Mouse (Mus musculus) brain, embryonic 14.5 days (tissue): ENCODE results near the gene Il16.

Source experiments
- CTCF ChIP-seq: fragments of 200-500 bp; IDR thresholded peaks from 2 replicates; pipeline ENCODE4 v1.5.1; 2012; ENCODE audit warnings: inconsistent platforms, mild to moderate bottlenecking, moderate library complexity, borderline replicate concordance; ENCODE audit not compliant: insufficient read depth, insufficient read length; ENCODE audit errors: extremely low read depth
- POLR2A ChIP-seq: fragments of 200-500 bp; IDR thresholded peaks from 2 replicates; pipeline ENCODE4 v1.6.1; 2012; ENCODE audit warnings: mild to moderate bottlenecking, inconsistent platforms, borderline replicate concordance; ENCODE audit not compliant: poor library complexity, insufficient read depth, insufficient read length, severe bottlenecking; ENCODE audit errors: extremely low read depth

DNA sequence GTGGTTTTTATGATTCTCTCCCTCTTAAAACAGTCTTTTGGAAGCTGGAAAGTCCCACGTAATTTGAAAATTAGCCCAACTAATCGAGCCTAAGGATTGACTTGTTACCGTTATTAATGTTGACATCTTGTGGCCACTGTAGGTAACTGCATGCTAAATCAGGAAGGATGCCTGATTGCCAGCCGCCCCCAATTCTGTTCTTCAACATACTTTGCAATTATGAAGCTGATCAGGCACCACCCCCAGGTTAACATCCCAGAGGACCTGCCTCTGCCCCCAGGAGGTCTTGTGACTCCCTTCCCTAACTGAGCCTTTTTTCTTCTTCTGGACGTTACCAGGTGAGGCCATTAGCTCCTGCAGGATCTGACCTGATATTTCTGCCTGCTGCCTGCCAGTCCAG is 29.2 kb upstream of the Il16 start:
- TF ChIP-seq POLR2A = no peak
- TF ChIP-seq CTCF = peak; percentile 57; the same call in 1 of the 2 replicates
